Mouse (Mus musculus): ENCODE measurements at regions not wholly inside any gene's neighbourhood (a gene's known extent, or its start where the extent isn't known, plus 50 kb on each side); places are given as distances from the start of the nearest gene placed in this dataset.
A peak's percentile ranks its signal among the peaks of the same experiment; 100 is the strongest.
"Not testable (repeated sequence)": the region's sequence is repeated elsewhere in the genome, so short reads cannot be mapped to it uniquely, and the experiment has no call there.

DNA sequence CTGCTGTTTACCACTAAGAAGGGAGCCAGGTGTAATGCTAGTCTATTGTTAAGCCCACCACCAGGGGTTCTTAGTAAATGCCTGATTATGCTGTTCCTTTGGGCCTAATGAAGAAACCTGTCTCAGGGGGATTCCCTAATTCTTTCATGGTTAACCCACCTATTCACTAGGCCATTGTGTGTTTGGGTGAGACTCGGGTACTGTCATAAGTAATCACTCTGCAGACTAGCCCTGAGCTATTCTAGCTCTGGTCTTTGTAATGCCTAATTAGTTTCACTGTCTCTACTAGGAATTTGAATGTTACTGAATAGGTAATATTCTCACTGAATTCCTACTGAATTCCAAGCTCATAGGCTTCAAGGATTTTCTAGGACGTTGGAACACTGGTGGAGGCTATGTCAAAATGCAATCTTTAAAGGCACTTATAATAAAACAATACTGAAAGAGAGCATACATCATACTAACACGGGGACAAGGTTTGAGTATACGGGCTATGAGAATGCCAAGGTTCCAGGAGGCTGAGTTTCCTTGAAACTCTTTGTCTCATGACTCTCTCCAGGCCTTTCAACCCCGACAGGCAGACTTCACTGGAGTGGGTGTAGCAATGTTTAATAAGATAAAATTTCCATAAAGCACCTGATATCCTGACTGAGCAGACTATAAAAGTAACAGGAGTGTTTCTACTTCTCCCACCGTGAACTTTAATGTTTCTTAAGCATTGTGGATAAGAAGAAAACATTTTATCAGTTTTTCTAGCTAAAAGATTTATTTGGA lies 398.0 kb upstream of the Mdga2 start:
- not testable (repeated sequence) for H3K36me3 ChIP-seq; H3K4me3 ChIP-seq; H3K4me1 ChIP-seq; H3K9ac ChIP-seq; H3K9me3 ChIP-seq (replicated peaks); H3K27me3 ChIP-seq; H3K27ac ChIP-seq; H3K4me2 ChIP-seq (replicated peaks)
- peak; percentile 65; the same call in 1 of the 2 replicates for ATAC-seq (ENCODE audit: low FRiP score)
- WGBS: 32% methylated on average over 6 of the region's 6 CpGs

DNA sequence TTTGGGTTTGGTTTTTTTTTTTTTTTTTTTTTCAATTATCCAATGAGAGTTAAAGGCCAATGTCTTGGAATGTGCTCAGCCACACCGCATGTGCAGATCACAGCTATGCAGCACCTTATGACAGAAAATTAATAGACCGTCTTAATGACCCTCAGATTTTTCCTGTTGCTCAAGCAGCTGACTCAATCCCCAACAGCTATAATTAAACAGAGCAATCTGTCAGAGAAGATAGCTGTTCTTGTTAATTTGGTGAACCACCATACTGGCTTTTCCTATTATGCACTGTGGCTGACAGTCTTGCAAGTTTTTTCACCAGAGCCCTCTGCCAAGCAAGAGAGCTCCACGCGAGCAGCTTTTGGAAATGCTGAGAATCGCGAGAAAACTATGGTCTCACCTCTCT lies 395.9 kb upstream of the Mdga2 start:
- ATAC-seq (ENCODE audit: low FRiP score): peak; percentile 83
- Histone ChIP-seq H3K27ac (no peak overlapping the region), H3K9me3 (replicated peaks) (no peaks in the 10 kb centered on the region), H3K27me3 (no peaks in the 10 kb centered on the region), H3K4me3 (no peak overlapping the region), H3K4me1 (no peaks in the 10 kb centered on the region), H3K36me3 (no peaks in the 10 kb centered on the region), H3K4me2 (replicated peaks) (no peak overlapping the region), H3K9ac (no peak overlapping the region)
- WGBS: 70% methylated on average over 6 of the region's 6 CpGs

DNA sequence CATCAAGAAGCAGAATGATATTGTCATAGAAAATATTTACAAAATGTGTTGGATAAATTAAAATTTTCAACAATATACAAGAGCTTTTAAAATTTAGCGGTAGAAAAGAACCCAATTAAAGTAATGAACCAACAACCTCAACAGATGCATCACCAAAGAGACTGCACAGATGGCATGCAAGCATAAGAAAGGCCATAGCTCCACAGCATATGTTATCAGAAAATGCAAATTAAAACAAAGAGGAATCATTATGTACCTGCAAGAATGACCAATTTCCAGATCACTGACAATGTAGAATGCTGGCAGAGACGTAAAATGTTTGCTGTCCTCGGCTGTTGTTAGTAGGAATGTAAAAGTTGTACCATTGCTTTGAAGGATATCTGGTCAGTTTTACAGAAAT lies 376.6 kb upstream of the Mdga2 start:
- Histone ChIP-seq H3K4me3 (no peak overlapping the region), H3K9ac (no peak overlapping the region), H3K27ac (no peak overlapping the region), H3K4me1 (no peaks in the 10 kb centered on the region), H3K4me2 (replicated peaks) (no peak overlapping the region), H3K9me3 (replicated peaks) (no peaks in the 10 kb centered on the region), H3K36me3 (no peaks in the 10 kb centered on the region), H3K27me3 (no peaks in the 10 kb centered on the region)
- ATAC-seq (ENCODE audit: low FRiP score): no peak
- 82% methylated on average over 3 of the region's 3 CpGs for WGBS
